Mouse (Mus musculus) inflammation-experienced regulatory T-cells, adult 16 weeks (primary cell): Measurements from ENCODE around the gene Ssr4. TPM values are rescaled to one million over a fixed set of nuclear protein-coding genes. Genes with fewer than 3 reads are reported as not detected.

Source experiments
- polyA plus RNA-seq: library from polyadenylated mRNA; unstranded; fragments of 100-300 nt; shearing (Covaris generic); gene quantifications from one replicate; pipeline ENCODE4 v1.2.1, GENCODE M21; 2017

Gene Ssr4
- polyA plus RNA-seq = 243 TPM

GRCm38 (mm10) chrX:73786364-73787224 lies at the start of gene Ssr4, which contains the start of gene Idh3g:
Ssr4 (plus strand) TSS chrX:73787028.
Idh3g (minus strand) TSS chrX:73786897.

GRCm38 (mm10) chrX:73756334-73757140 lies 30.3 kb upstream of the Ssr4 start, which contains the start of gene Plxnb3:
Plxnb3 (plus strand) TSS chrX:73757090.

GRCm38 (mm10) chrX:73774168-73774760 lies 12.6 kb upstream of the Ssr4 start, which contains the start of gene Srpk3:
Srpk3 (plus strand) TSS chrX:73774405.

GRCm38 (mm10) chrX:73824185-73825151 lies 37.6 kb downstream of the Ssr4 start, which contains the start of gene Pdzd4:
Pdzd4 (minus strand) TSS chrX:73824969.

Other genes with a start within 250 kb of the Ssr4 start
- 0.49 TPM for gene Dusp9, start 147.6 kb upstream of the Ssr4 start, polyA plus RNA-seq
- gene Pnck, start 126.9 kb upstream of the Ssr4 start, polyA plus RNA-seq = 3.0 TPM
- gene Slc6a8, start 113.9 kb upstream of the Ssr4 start, polyA plus RNA-seq = 0.63 TPM
- 307 TPM for gene Bcap31, start 70.9 kb upstream of the Ssr4 start, polyA plus RNA-seq
- 48.1 TPM for gene Abcd1, start 70.4 kb upstream of the Ssr4 start, polyA plus RNA-seq
- gene Plxnb3, start 29.9 kb upstream of the Ssr4 start, polyA plus RNA-seq = 0.06 TPM
- gene Srpk3, start 12.6 kb upstream of the Ssr4 start, polyA plus RNA-seq = 1.6 TPM
- gene Idh3g, start 131 bp upstream of the Ssr4 start, polyA plus RNA-seq = 226 TPM
- gene Pdzd4, start 37.9 kb downstream of the Ssr4 start, polyA plus RNA-seq = 0.44 TPM
- gene Avpr2, start 105.1 kb downstream of the Ssr4 start, polyA plus RNA-seq = 4.2 TPM
- 9.2 TPM for gene L1cam, start 109.1 kb downstream of the Ssr4 start, polyA plus RNA-seq
- 322 TPM for gene Arhgap4, start 134.8 kb downstream of the Ssr4 start, polyA plus RNA-seq
- 224 TPM for gene Naa10, start 134.9 kb downstream of the Ssr4 start, polyA plus RNA-seq
- 11.6 TPM for gene Renbp, start 143.8 kb downstream of the Ssr4 start, polyA plus RNA-seq
- 69.3 TPM for gene Hcfc1, start 179.3 kb downstream of the Ssr4 start, polyA plus RNA-seq
- gene Irak1, start 236.9 kb downstream of the Ssr4 start, polyA plus RNA-seq = 38.8 TPM